Mouse (Mus musculus) hindbrain, embryonic 13.5 days (tissue): Measurements from ENCODE around the gene Vps26c. TPM values are rescaled to one million over a fixed set of nuclear protein-coding genes. Genes with fewer than 3 reads are reported as not detected.
"Not testable (repeated sequence)": the region's sequence is repeated elsewhere in the genome, so short reads cannot be mapped to it uniquely, and the experiment has no call there.

Source experiments
- ATAC-seq: fragments of 200-750 bp; cut with Nextera tagmentation; 2 replicates; pipeline ENCODE4 v1.8.0; 2017; ENCODE audit warnings: moderate TSS enrichment; ENCODE audit not compliant: low FRiP score
- H3K27ac ChIP-seq: fragments of 300-500 bp; sonication (generic); 2 replicates; pipeline ENCODE4 v1.5.1; 2015; ENCODE audit warnings: inconsistent platforms, mild to moderate bottlenecking, moderate library complexity
- H3K27me3 ChIP-seq: fragments of 300-500 bp; sonication (generic); 2 replicates; pipeline ENCODE4 v1.6.1; 2015; ENCODE audit warnings: mild to moderate bottlenecking, inconsistent platforms
- H3K36me3 ChIP-seq: fragments of 300-500 bp; sonication (generic); 2 replicates; pipeline ENCODE4 v1.6.1; 2015; ENCODE audit warnings: mild to moderate bottlenecking, inconsistent platforms
- H3K4me1 ChIP-seq: fragments of 300-500 bp; sonication (generic); replicated peaks from 2 replicates; pipeline ENCODE4 v1.6.1; 2015; ENCODE audit warnings: inconsistent platforms
- H3K4me2 ChIP-seq: fragments of 300-500 bp; sonication (generic); 2 replicates; pipeline ENCODE4 v1.6.1; 2015; ENCODE audit warnings: inconsistent platforms, mild to moderate bottlenecking, moderate library complexity
- H3K4me3 ChIP-seq: fragments of 300-500 bp; sonication (generic); 2 replicates; pipeline ENCODE4 v1.5.1; 2015; ENCODE audit warnings: mild to moderate bottlenecking, inconsistent platforms
- H3K9ac ChIP-seq: fragments of 300-500 bp; sonication (generic); 2 replicates; pipeline ENCODE4 v1.6.1; 2015; ENCODE audit warnings: mild to moderate bottlenecking, inconsistent platforms
- H3K9me3 ChIP-seq: fragments of 300-500 bp; sonication (generic); 2 replicates; pipeline ENCODE4 v1.6.1; 2016; ENCODE audit warnings: inconsistent platforms
- WGBS: fragments of 180-500 bp; shearing (Covaris S2); methylation state at CpG from one replicate; pipeline ENCODE4 v1.1.7; 2015; 5-methylcytosine and 5-hydroxymethylcytosine counted together
- polyA plus RNA-seq: library from polyadenylated mRNA; unstranded; fragments of >200 nt; fragmentation: Nextera tagmentation; extraction: Ambion mirVana; gene quantifications from 2 replicates; pipeline ENCODE4 v1.2.1, GENCODE M21; 2015

Vps26c gene
- polyA plus RNA-seq, 1 experiment from 2014 or later, result 83.3 TPM

DNA sequence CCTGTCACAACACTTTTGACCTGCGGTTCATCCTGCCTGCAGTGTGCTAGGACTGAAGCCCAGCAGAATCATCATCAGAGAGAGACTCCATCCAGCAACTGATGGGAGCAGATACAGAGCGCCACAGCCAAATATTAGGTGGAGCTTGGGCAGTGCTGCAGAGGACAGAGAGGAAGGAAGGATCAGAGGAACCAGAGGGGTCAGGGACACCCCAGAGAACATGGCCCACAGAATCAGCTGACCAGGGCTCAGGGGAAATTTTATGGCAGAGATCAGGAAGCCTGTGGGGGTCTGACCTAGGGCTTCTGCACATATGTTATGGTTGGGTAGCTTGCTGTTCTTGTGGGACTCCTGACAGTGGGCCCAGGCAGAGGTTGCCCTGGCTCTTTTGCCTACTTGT is 9.0 kb downstream of the Vps26c start:
- 95% methylated on average over 2 of the region's 2 CpGs for WGBS
- Histone ChIP-seq H3K4me2 (no peak overlapping the region), H3K36me3 (peaks cover 8% of the 10 kb centered on the region), H3K4me3 (no peak overlapping the region), H3K27ac (no peak overlapping the region), H3K9ac (no peak overlapping the region), H3K9me3 (no peaks in the 10 kb centered on the region), H3K4me1 (peaks cover 7% of the 10 kb centered on the region; the same call in 1 of the 2 replicates), H3K27me3 (no peaks in the 10 kb centered on the region)
- no peak for ATAC-seq

- H3K27me3 ChIP-seq, result no peaks in the 10 kb centered on the region
- H3K36me3 ChIP-seq, result peaks cover 54% of the 10 kb centered on the region
- no peak overlapping the region for H3K9ac ChIP-seq
- no peak overlapping the region for H3K4me3 ChIP-seq
- no peaks in the 10 kb centered on the region for H3K9me3 ChIP-seq
- no peak for ATAC-seq
- H3K4me1 ChIP-seq, result no peaks in the 10 kb centered on the region
- H3K27ac ChIP-seq, result no peak overlapping the region
- WGBS, result 81% methylated on average over 2 of the region's 2 CpGs
- no peak overlapping the region for H3K4me2 ChIP-seq
Measured at GRCm38 (mm10) chr16:94509983-94510382, 16.6 kb downstream of the Vps26c start.

DNA sequence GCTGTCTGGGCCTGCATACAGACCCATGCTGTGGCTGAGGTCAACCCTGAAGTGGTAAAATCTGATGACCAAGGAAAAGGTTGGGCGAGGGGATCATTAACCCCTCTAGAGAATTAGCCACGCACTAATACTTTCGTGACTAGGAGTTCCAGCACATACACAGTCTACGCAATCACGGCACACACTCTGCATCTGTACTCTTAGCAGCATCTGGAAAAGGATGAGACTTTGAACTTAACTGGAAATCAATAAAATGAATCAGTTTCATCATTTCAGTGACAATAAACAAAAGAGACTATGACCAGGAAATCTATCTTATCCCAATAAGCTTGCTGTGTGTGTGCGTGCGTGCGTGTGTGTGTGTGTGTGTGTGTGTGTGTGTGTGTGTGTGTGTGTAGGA is 17.9 kb downstream of the Vps26c start:
- no peaks in the 10 kb centered on the region for H3K27me3 ChIP-seq
- H3K4me3 ChIP-seq, result no peak overlapping the region
- H3K9ac ChIP-seq, result no peak overlapping the region
- H3K36me3 ChIP-seq, result peaks cover 62% of the 10 kb centered on the region
- 89% methylated on average over 8 of the region's 8 CpGs for WGBS
- no peak for ATAC-seq
- no peak overlapping the region for H3K27ac ChIP-seq
- H3K4me2 ChIP-seq, result no peak overlapping the region
- no peaks in the 10 kb centered on the region for H3K9me3 ChIP-seq
- H3K4me1 ChIP-seq, result no peaks in the 10 kb centered on the region

DNA sequence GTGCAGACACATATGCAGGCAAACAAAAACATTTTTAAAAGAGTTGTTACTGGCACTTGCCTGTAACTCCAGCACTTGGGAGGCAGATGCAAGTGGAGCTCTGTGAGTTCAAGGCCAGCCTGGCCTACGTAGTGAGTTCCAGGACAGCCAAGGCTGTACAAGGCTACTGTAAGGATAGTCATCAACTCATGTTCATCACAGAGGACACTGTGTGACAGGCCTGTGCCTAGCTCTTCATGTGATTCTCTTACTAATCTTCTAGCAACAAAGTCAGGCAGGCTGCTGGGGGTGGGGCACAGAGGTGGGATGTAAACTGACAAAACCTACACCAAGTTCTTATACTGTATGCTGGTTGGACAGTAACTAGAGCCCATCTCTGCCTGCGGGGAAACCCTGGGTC is 19.6 kb downstream of the Vps26c start:
- no peaks in the 10 kb centered on the region for H3K4me1 ChIP-seq
- peaks cover 76% of the 10 kb centered on the region for H3K36me3 ChIP-seq
- H3K27ac ChIP-seq, result no peak overlapping the region
- no peak overlapping the region for H3K4me2 ChIP-seq
- H3K9ac ChIP-seq, result no peak overlapping the region
- ATAC-seq, result no peak
- WGBS, result 93% methylated on average over 2 of the region's 2 CpGs
- H3K27me3 ChIP-seq, result no peaks in the 10 kb centered on the region
- no peak overlapping the region for H3K4me3 ChIP-seq
- H3K9me3 ChIP-seq, result no peaks in the 10 kb centered on the region

DNA sequence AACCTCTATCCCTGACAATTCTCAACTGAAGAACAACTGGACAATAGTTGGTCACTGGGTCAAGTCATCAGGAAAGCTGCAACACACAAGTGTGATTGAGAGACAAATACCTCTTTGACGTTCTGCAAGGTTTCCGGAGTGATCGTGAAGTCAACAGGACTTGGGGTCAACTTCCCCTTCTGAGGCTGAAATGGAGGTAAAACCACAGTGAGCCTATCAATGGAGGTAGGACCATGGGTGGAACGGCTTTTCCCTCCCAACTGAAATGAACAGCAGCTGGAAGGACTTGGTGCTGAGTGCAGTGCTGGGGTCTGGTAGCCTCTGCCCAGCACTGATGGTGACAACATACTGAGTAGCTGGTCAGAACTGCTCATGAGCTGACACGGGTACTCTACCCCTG is 22.4 kb downstream of the Vps26c start:
- Histone ChIP-seq H3K9ac (no peak overlapping the region), H3K4me3 (no peak overlapping the region), H3K9me3 (no peaks in the 10 kb centered on the region), H3K36me3 (peaks cover 83% of the 10 kb centered on the region), H3K27ac (no peak overlapping the region), H3K4me2 (no peak overlapping the region), H3K4me1 (no peaks in the 10 kb centered on the region), H3K27me3 (no peaks in the 10 kb centered on the region)
- 95% methylated on average over 5 of the region's 5 CpGs for WGBS
- no peak for ATAC-seq

DNA sequence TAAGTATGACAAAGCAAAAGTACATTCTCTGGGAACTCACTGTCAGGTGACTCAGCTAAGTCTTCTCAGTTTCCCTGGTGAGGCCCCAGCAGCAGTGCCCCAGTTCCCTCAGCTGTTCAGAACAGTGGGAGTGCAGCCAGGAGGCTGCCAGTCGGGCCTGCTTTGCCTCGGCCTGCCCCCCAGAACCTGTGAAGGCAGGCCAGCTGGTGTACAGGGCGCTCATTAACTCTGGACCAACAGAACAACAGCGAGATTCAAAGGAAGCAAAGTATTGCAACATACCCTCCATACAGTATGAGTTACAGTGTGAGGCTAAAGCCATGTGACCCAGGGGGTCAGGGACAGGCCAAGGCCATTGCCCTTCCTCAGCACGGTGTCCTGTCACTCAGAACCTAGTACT is 28.7 kb downstream of the Vps26c start:
- no peak overlapping the region for H3K4me2 ChIP-seq
- no peak for ATAC-seq
- peaks cover 81% of the 10 kb centered on the region for H3K36me3 ChIP-seq

GRCm38 (mm10) chr16:94497176-94497575 is 29.5 kb downstream of the Vps26c start:
- not testable (repeated sequence) for ATAC-seq, H3K4me3 ChIP-seq, H3K9me3 ChIP-seq, H3K27ac ChIP-seq, H3K4me2 ChIP-seq, H3K4me1 ChIP-seq, H3K9ac ChIP-seq, H3K27me3 ChIP-seq
- peaks cover 75% of the 10 kb centered on the region for H3K36me3 ChIP-seq
- 97% methylated on average over 7 of the region's 7 CpGs for WGBS

More for the DNA sequence above, 28.7 kb downstream of the Vps26c start:
- Histone ChIP-seq H3K4me1 (no peaks in the 10 kb centered on the region), H3K9ac (no peak overlapping the region), H3K27me3 (no peaks in the 10 kb centered on the region), H3K4me3 (no peak overlapping the region), H3K27ac (no peak overlapping the region), H3K9me3 (no peaks in the 10 kb centered on the region)
- WGBS, result 88% methylated on average over 5 of the region's 5 CpGs

GRCm38 (mm10) chr16:94489326-94489725 is 37.3 kb downstream of the Vps26c start:
- WGBS, result 94% methylated on average over 5 of the region's 5 CpGs
- no peaks in the 10 kb centered on the region for H3K27me3 ChIP-seq
- H3K4me2 ChIP-seq, result no peak overlapping the region
- ATAC-seq, result no peak
- no peaks in the 10 kb centered on the region for H3K9me3 ChIP-seq
- H3K36me3 ChIP-seq, result 0 out of 2 replicates have a peak, but pooled peaks cover under 1% of the 10 kb centered on the region
- no peak overlapping the region for H3K9ac ChIP-seq
- H3K27ac ChIP-seq, result no peak overlapping the region
- no peak overlapping the region for H3K4me3 ChIP-seq
- no peaks in the 10 kb centered on the region for H3K4me1 ChIP-seq

DNA sequence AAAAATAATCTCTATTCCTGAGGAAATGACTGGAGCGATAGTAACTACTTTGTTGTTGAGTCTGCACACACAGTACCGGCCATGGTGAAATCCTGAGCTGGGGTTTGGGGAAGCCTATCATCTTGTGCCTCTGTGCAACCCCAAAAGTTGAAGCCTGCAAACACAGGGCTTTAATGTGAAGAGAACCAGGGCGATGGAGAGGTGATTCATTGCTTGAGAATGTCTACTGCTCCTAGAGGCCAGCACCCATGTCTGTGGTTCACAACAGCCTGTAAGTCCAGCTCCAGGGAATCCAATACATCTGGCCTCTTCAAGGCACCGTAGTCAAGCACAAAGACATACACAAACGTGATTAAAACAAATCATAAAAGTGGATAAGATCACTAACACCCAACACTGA is 39.3 kb downstream of the Vps26c start:
- Histone ChIP-seq H3K27ac (no peak overlapping the region), H3K4me1 (no peaks in the 10 kb centered on the region), H3K9me3 (no peaks in the 10 kb centered on the region), H3K36me3 (no peaks in the 10 kb centered on the region), H3K4me3 (no peak overlapping the region), H3K27me3 (no peaks in the 10 kb centered on the region), H3K4me2 (no peak overlapping the region), H3K9ac (no peak overlapping the region)
- ATAC-seq, result no peak
- WGBS, result 86% methylated on average over 5 of the region's 5 CpGs

DNA sequence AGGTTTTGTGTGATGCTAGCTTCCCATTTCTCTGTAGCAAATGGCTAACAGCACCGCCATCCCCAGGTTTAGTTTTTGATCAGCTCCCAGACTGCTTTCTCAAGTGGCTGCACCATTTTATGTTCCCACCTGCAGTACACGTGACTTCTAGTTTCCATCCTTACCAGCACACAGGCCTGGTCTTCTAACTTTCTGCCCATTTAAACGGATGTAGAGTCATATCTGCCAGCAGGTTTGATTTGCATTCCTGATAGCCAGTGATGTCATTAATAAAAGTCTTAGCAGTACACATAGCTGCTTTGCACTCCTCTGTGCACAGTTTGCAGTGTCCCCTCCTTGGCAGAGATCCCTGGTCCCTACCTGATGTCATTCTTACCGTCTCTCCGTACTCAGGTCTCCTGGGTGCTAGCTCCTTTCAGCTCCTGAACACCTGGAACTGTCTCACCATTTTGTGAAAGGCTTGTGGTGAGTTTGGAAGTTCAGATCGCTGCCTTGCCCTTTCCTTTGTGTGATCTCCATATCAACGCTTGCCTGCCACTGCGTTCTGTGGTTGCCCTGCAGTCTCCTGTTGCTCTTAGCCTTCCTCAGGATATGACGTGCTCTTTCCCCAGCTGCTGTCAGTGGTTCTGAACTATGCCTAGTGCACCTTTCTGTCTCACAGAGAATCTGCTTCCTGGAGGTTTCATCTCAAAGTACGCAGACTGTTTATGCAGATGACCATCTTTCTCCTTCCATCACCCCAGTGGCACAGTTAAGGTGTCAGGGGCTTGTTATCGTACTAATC is 41.7 kb downstream of the Vps26c start:
- WGBS, result 84% methylated on average over 11 of the region's 11 CpGs
- no peaks in the 10 kb centered on the region for H3K36me3 ChIP-seq
- no peak overlapping the region for H3K4me2 ChIP-seq
- H3K27me3 ChIP-seq, result no peaks in the 10 kb centered on the region
- H3K27ac ChIP-seq, result no peak overlapping the region
- no peak overlapping the region for H3K9ac ChIP-seq
- no peaks in the 10 kb centered on the region for H3K4me1 ChIP-seq
- no peaks in the 10 kb centered on the region for H3K9me3 ChIP-seq
- H3K4me3 ChIP-seq, result no peak overlapping the region
- no peak for ATAC-seq

DNA sequence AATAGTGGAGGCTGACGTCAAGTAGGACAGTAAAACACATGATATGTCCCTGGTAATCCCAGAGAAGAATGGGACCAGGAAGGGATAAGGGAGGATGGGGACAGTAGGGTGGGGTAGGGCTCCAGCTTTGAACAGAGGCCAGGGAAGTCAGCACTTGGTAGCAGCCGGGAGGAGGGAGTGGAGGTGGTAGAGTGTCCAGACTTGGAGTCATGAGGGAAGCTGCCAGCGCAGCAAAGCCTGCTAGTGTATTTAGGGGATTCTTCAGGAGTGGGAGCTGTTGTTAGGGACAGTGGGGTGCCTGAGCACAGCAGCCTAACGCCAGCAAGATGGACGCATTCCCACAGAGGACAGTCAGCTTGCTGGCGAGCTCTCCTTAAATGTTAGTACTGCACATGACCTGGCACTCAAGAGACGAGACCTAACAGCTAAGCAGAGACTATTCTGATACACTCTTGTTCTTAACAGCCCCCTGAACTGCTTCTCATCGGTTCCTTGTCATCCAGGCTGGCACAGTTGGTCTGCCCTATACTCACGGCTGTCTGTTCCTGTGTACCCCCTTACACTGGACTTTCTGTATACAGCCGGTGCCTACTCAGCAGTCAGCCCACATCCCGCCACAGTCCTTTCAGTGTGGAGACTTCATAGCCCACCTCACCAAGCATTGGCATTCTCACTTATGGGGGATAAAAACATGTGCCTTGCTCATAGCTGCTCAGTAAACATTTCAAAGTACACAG is 53.4 kb downstream of the Vps26c start:
- no peaks in the 10 kb centered on the region for H3K27me3 ChIP-seq
- WGBS, result 74% methylated on average over 11 of the region's 11 CpGs
- peak; percentile 89 for ATAC-seq

DNA sequence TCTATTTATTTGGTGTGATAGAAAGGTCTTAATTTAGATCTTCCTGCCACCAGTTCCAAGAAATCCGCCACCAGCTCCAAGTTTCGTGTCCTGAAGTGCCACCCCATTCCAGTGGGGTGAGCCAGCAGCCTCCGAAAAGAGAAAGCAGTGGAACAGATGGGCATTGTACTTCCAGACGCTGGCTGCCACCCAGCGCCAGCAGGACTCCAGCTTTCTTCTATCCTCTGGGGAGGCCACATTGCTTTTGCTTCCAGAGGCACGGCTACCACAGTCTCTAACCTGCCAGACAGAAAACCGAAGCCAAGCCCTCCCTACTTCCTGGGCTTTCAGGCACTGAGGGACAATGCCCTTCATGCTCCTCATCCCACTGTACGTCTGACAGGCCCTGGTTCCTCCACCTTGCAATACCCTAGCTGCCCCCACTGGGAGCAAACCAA is 54.1 kb downstream of the Vps26c start:
- no peaks in the 10 kb centered on the region for H3K27me3 ChIP-seq
- H3K4me3 ChIP-seq, result no peak overlapping the region
- peaks cover 44% of the 10 kb centered on the region for H3K36me3 ChIP-seq
- no peaks in the 10 kb centered on the region for H3K9me3 ChIP-seq
- 36% methylated on average over 8 of the region's 8 CpGs for WGBS
- no peak overlapping the region for H3K4me2 ChIP-seq
- H3K9ac ChIP-seq, result no peak overlapping the region
- H3K27ac ChIP-seq, result peak overlapping the region; percentile 78
- H3K4me1 ChIP-seq, result peaks cover 19% of the 10 kb centered on the region
- ATAC-seq, result peak; percentile 88

More for the DNA sequence above, 53.4 kb downstream of the Vps26c start:
- H3K36me3 ChIP-seq, result peaks cover 40% of the 10 kb centered on the region
- no peak overlapping the region for H3K4me2 ChIP-seq
- no peak overlapping the region for H3K4me3 ChIP-seq
- peaks cover 19% of the 10 kb centered on the region for H3K4me1 ChIP-seq
- peak overlapping the region; percentile 78 for H3K27ac ChIP-seq
- no peak overlapping the region for H3K9ac ChIP-seq
- no peaks in the 10 kb centered on the region for H3K9me3 ChIP-seq
